Mouse (Mus musculus): Measurements from ENCODE around the gene Ttc26. TPM values are rescaled to one million over a fixed set of nuclear protein-coding genes. Genes with fewer than 3 reads are reported as not detected.
A peak's percentile ranks its signal among the peaks of the same experiment; 100 is the strongest.

Gene Ttc26
- total and polyA plus RNA-seq, 3 experiments: 1.4 to 2.1 TPM; not detected in 1

- peak; percentile 81 for DNase-seq (ENCODE audit: low read depth, low spot score)
- Histone ChIP-seq H3K79me2 (ENCODE audit: control insufficient read depth, insufficient read depth, low read length, poor library complexity) (peaks cover 59% of the 10 kb centered on the region), H3K9ac (ENCODE audit: control insufficient read depth, low read depth, low read length, poor library complexity, severe bottlenecking) (peak overlapping the region; percentile 90), H3K4me1 (ENCODE audit: control insufficient read depth in 1 of 2, insufficient read depth in 2 of 2, low read length in 2 of 2) (peaks cover 0 to 27% of the 10 kb centered on the region in 2 experiments; a peak in 3 of 4 replicates), H3K27ac (ENCODE audit: control insufficient read depth, low read depth, low read length) (peak overlapping the region; percentile 92), H3K9me3 (replicated peaks; ENCODE audit: insufficient read depth, low read length) (no peaks in the 10 kb centered on the region), H3K4me3 (ENCODE audit: control insufficient read depth in 1 of 2, insufficient read depth in 1 of 2, low read depth in 2 of 2, low read length in 2 of 2) (peak overlapping the region; percentile 93 to 97), H3K27me3 (ENCODE audit: control insufficient read depth in 1 of 2, insufficient read depth in 2 of 2, low read length in 2 of 2) (no peaks in the 10 kb centered on the region), H3K36me3 (ENCODE audit: control insufficient read depth in 1 of 2, insufficient read depth in 2 of 2, low read length in 2 of 2) (peaks cover 12 to 32% of the 10 kb centered on the region in 2 experiments)
- peak in 1 of 2 experiments; percentile 26; a peak in 1 of 4 replicates for TF ChIP-seq POLR2A (IDR thresholded peaks at IDR 0.05; ENCODE audit: control insufficient read depth in 1 of 2, insufficient read depth in 1 of 2, low read depth in 1 of 2, low read length in 2 of 2, poor library complexity in 1 of 2)
- peak; percentile 57; the same call in 1 of the 2 replicates for TF ChIP-seq NRF1 (IDR thresholded peaks at IDR 0.05; ENCODE audit: insufficient read depth, low read depth, low read length, poor library complexity, severe bottlenecking)
- no peak for TF ChIP-seq E2F4 (IDR thresholded peaks at IDR 0.05; ENCODE audit: borderline replicate concordance, low read depth, low read length)
- peak; percentile 12 for TF ChIP-seq RCOR1 (IDR thresholded peaks at IDR 0.05; ENCODE audit: low read depth, low read length)
- 0 out of 6 replicates have a peak, but pooled peaks of 1 of the 3 experiments have one; percentile 4 for TF ChIP-seq CTCF (IDR thresholded peaks at IDR 0.05 in 2 of 3, conservative IDR thresholded peaks at IDR 0.05 in 1 of 3; ENCODE audit: control insufficient read depth in 1 of 3, insufficient read depth in 1 of 3, low read depth in 2 of 3, low read length in 3 of 3, poor library complexity in 1 of 3, severe bottlenecking in 1 of 3)
Observed at GRCm38 (mm10) chr6:38352451-38352850, 28.8 kb upstream of the Ttc26 start.

GRCm38 (mm10) chr6:38353181-38353580 lies 28.1 kb upstream of the Ttc26 start:
- Histone ChIP-seq H3K27me3 (ENCODE audit: control insufficient read depth in 1 of 2, insufficient read depth in 2 of 2, low read length in 2 of 2) (no peaks in the 10 kb centered on the region), H3K79me2 (ENCODE audit: control insufficient read depth, insufficient read depth, low read length, poor library complexity) (peaks cover 52% of the 10 kb centered on the region), H3K9ac (ENCODE audit: control insufficient read depth, low read depth, low read length, poor library complexity, severe bottlenecking) (peak overlapping the region; percentile 90), H3K27ac (ENCODE audit: control insufficient read depth, low read depth, low read length) (peak overlapping the region; percentile 92), H3K4me3 (ENCODE audit: control insufficient read depth in 1 of 2, insufficient read depth in 1 of 2, low read depth in 2 of 2, low read length in 2 of 2) (peak overlapping the region; percentile 93 to 97), H3K9me3 (replicated peaks; ENCODE audit: insufficient read depth, low read length) (no peaks in the 10 kb centered on the region), H3K4me1 (ENCODE audit: control insufficient read depth in 1 of 2, insufficient read depth in 2 of 2, low read length in 2 of 2) (peaks cover 0 to 26% of the 10 kb centered on the region in 2 experiments), H3K36me3 (ENCODE audit: control insufficient read depth in 1 of 2, insufficient read depth in 2 of 2, low read length in 2 of 2) (peaks cover 10 to 29% of the 10 kb centered on the region in 2 experiments)
- no peak for TF ChIP-seq EP300 (IDR thresholded peaks at IDR 0.05; ENCODE audit: low read depth in 1 of 2, low read length in 2 of 2)
- TF ChIP-seq MAX (IDR thresholded peaks at IDR 0.05; ENCODE audit: low read length): no peak
- TF ChIP-seq NRF1 (IDR thresholded peaks at IDR 0.05; ENCODE audit: insufficient read depth, low read depth, low read length, poor library complexity, severe bottlenecking): no peak
- no peak for TF ChIP-seq KAT2A (conservative IDR thresholded peaks at IDR 0.05; ENCODE audit: low read depth, low read length)
- TF ChIP-seq MYC (IDR thresholded peaks at IDR 0.05; ENCODE audit: low read depth, low read length): no peak
- TF ChIP-seq USF2 (IDR thresholded peaks at IDR 0.05; ENCODE audit: borderline replicate concordance in 1 of 2, insufficient read depth in 1 of 2, low read depth in 1 of 2, low read length in 2 of 2): no peak
- TF ChIP-seq NELFE (IDR thresholded peaks at IDR 0.05; ENCODE audit: low read depth, low read length): no peak; the same call in 1 of the 2 replicates
- no peak for TF ChIP-seq RCOR1 (IDR thresholded peaks at IDR 0.05; ENCODE audit: low read depth, low read length)
- no peak for TF ChIP-seq CTCF (IDR thresholded peaks at IDR 0.05 in 2 of 3, conservative IDR thresholded peaks at IDR 0.05 in 1 of 3; ENCODE audit: control insufficient read depth in 1 of 3, insufficient read depth in 1 of 3, low read depth in 2 of 3, low read length in 3 of 3, poor library complexity in 1 of 3, severe bottlenecking in 1 of 3)
- TF ChIP-seq MEF2A (IDR thresholded peaks at IDR 0.05; ENCODE audit: extremely low read depth, insufficient replicate concordance, low read depth, low read length, poor library complexity, severe bottlenecking): no peak
- peak; percentile 38; the same call in 1 of the 2 replicates for TF ChIP-seq SIN3A (IDR thresholded peaks at IDR 0.05; ENCODE audit: low read length)
- TF ChIP-seq ETS1 (IDR thresholded peaks at IDR 0.05; ENCODE audit: low read depth, low read length): no peak
- peak; percentile 77; the same call in 1 of the 2 replicates for TF ChIP-seq CHD1 (IDR thresholded peaks at IDR 0.05; ENCODE audit: low read depth, low read length)
- peak; percentile 55 for DNase-seq (ENCODE audit: low read depth, low spot score)
